Mouse (Mus musculus): Measurements from ENCODE around the gene Alx3. TPM values are rescaled to one million over a fixed set of nuclear protein-coding genes. Genes with fewer than 3 reads are reported as not detected.
A peak's percentile ranks its signal among the peaks of the same experiment; 100 is the strongest.

The Alx3 gene
- polyA plus RNA-seq, 1 experiment from 2014 or later: not detected

DNA sequence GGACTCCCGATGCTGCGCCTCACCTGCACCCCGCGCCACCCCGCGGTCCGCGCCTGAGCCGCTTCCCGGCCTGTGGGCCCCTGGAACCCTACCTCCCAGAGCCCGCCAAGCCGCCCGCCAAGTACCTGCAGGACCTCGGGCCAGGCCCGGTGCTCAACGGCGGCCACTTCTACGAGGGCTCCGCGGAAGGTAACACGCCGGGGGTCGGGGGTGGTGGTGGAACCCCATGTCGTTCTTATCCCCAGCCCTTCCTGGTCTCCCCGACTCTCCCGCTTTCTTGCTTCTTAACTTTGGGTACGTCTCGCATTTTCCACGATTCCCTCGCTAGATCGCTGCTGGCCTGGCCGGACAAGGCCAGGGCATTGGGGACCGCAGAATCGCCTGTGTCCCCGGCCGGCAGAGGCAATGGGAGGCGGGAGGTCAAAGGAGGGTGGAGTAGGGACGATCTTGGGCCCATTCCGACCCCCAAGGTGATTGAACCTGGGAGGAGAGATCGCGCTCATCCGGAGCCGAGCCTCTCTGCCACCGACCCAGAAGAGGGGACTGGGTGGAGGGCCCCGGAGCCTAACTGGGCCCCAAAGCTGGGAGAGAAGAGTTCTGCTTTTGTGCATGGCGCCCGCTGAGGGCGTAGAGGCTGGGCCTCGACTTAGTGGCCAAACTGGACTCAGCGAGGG lies 570 bp downstream of the Alx3 start:
- DNase-seq (ENCODE audit: low spot score): no peak
- H3K9me3 ChIP-seq (ENCODE audit: low read length): no peaks in the 10 kb centered on the region
- H3K4me1 ChIP-seq (ENCODE audit: insufficient read depth, low read depth, low read length): peaks cover 3% of the 10 kb centered on the region; the same call in 1 of the 2 replicates
- WGBS: under 1% methylated on average over 40 of the region's 50 CpGs
- no peak overlapping the region for H3K27ac ChIP-seq (ENCODE audit: low read length)
- H3K4me2 ChIP-seq (replicated peaks; ENCODE audit: low read depth, low read length): peak overlapping the region; percentile 46
- peaks cover 79% of the 10 kb centered on the region for H3K27me3 ChIP-seq (replicated peaks; ENCODE audit: insufficient read depth, low read length)
- peak overlapping the region; percentile 28 for H3K4me3 ChIP-seq (ENCODE audit: low read depth, low read length)
- H3K9ac ChIP-seq (replicated peaks; ENCODE audit: low read depth): no peak overlapping the region
- TF ChIP-seq EP300 (IDR thresholded peaks at IDR 0.05): no peak
- TF ChIP-seq CTCF (IDR thresholded peaks at IDR 0.05): no peak
- no peaks in the 10 kb centered on the region for H3K36me3 ChIP-seq (ENCODE audit: insufficient read depth, low read length)
- ATAC-seq: no peak

DNA sequence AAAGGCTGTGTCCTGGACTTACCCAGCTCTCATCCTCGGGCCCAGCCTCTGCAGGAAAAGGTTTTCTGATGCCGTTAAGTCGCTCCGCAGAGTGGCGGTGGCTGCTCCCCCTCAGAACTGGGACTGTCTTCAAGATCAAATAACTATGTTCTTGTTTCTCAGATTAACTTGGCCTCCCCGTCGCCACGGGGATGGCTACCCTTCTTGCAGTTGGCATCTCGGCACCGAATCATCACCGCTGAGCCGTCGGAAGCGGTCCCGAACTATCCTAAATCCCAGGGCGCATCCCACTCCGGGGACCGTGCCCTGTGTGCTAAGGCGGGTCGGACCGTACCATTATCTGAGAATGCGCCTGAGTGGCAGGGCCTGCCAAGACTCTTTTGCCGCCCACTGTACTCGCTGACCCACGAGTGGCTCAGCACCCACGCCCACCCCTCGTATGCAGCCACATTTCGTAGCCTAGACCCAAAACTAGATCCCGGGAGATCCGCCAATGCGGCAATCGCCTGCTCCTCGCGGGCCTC lies 1.2 kb downstream of the Alx3 start:
- no peak for ATAC-seq

DNA sequence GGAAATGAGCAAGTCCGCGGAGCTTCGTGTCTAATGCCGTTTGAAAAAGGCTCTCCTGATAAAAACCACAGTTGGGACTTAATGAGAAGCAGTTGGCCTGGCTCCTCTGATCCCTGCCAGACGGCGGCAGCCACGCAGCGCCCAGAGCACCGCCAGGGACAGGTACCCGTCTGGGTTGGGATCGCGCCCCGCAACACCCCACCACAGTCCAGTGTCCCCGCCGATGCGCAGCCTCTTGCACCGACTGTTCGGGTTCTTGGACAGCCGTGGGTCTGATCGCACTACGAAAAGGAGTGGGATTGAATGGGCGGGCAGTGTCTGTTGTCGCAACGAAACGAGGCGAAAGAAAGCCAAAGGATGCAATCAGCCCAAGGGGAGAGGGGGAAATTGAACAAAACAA lies 1.7 kb downstream of the Alx3 start:
- Histone ChIP-seq H3K4me1 (ENCODE audit: insufficient read depth, low read depth, low read length) (peaks cover 3% of the 10 kb centered on the region; the same call in 1 of the 2 replicates), H3K4me2 (replicated peaks; ENCODE audit: low read depth, low read length) (no peak overlapping the region), H3K9me3 (ENCODE audit: low read length) (no peaks in the 10 kb centered on the region), H3K36me3 (ENCODE audit: insufficient read depth, low read length) (no peaks in the 10 kb centered on the region), H3K27ac (ENCODE audit: low read length) (no peak overlapping the region), H3K4me3 (ENCODE audit: low read depth, low read length) (no peak overlapping the region; the same call in 1 of the 2 replicates), H3K27me3 (replicated peaks; ENCODE audit: insufficient read depth, low read length) (peaks cover 82% of the 10 kb centered on the region), H3K9ac (replicated peaks; ENCODE audit: low read depth) (no peak overlapping the region)
- TF ChIP-seq EP300 (IDR thresholded peaks at IDR 0.05) (no peak), CTCF (IDR thresholded peaks at IDR 0.05) (no peak)
- DNase-seq (ENCODE audit: low spot score): no peak
- ATAC-seq: no peak
- 1% methylated on average over 26 of the region's 26 CpGs for WGBS

More for the DNA sequence above, 1.2 kb downstream of the Alx3 start:
- Histone ChIP-seq H3K9me3 (ENCODE audit: low read length) (no peaks in the 10 kb centered on the region), H3K4me1 (ENCODE audit: insufficient read depth, low read depth, low read length) (peaks cover 3% of the 10 kb centered on the region; the same call in 1 of the 2 replicates), H3K27me3 (replicated peaks; ENCODE audit: insufficient read depth, low read length) (peaks cover 82% of the 10 kb centered on the region), H3K36me3 (ENCODE audit: insufficient read depth, low read length) (no peaks in the 10 kb centered on the region), H3K4me2 (replicated peaks; ENCODE audit: low read depth, low read length) (peak overlapping the region; percentile 46; the same call in 1 of the 2 replicates), H3K9ac (replicated peaks; ENCODE audit: low read depth) (no peak overlapping the region), H3K27ac (ENCODE audit: low read length) (no peak overlapping the region), H3K4me3 (ENCODE audit: low read depth, low read length) (peak overlapping the region; percentile 28; the same call in 1 of the 2 replicates)
- no peak for TF ChIP-seq CTCF (IDR thresholded peaks at IDR 0.05)
- DNase-seq (ENCODE audit: low spot score): no peak
- under 1% methylated on average over 34 of the region's 34 CpGs for WGBS

DNA sequence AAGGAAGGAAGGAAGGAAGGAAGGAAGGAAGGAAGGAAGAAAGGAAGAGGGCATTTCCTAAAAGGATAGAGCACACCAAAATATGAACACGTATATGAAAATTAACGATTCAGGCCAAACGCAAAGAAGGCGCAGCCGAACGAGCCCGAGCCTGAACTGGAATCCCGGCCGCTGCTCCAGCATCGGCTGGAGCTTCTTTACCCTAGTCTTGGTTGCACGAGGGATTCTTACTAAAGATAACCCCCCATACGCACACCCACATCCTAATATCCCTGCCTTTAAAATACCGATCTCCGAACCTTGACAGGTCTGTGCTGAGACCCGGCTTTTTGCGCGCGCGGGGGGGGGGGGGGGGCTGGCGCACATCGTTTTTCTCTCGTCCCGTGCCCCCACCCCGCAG lies 2.3 kb downstream of the Alx3 start:
- Histone ChIP-seq H3K27me3 (replicated peaks; ENCODE audit: insufficient read depth, low read length) (peaks cover 78% of the 10 kb centered on the region), H3K4me1 (ENCODE audit: insufficient read depth, low read depth, low read length) (peaks cover 3% of the 10 kb centered on the region; the same call in 1 of the 2 replicates), H3K36me3 (ENCODE audit: insufficient read depth, low read length) (no peaks in the 10 kb centered on the region), H3K9ac (replicated peaks; ENCODE audit: low read depth) (no peak overlapping the region), H3K4me3 (ENCODE audit: low read depth, low read length) (no peak overlapping the region), H3K9me3 (ENCODE audit: low read length) (no peaks in the 10 kb centered on the region), H3K27ac (ENCODE audit: low read length) (no peak overlapping the region), H3K4me2 (replicated peaks; ENCODE audit: low read depth, low read length) (no peak overlapping the region)
- TF ChIP-seq EP300 (IDR thresholded peaks at IDR 0.05) (no peak), CTCF (IDR thresholded peaks at IDR 0.05) (no peak)
- 4% methylated on average over 21 of the region's 24 CpGs for WGBS
- no peak for ATAC-seq
- DNase-seq (ENCODE audit: low spot score): no peak

DNA sequence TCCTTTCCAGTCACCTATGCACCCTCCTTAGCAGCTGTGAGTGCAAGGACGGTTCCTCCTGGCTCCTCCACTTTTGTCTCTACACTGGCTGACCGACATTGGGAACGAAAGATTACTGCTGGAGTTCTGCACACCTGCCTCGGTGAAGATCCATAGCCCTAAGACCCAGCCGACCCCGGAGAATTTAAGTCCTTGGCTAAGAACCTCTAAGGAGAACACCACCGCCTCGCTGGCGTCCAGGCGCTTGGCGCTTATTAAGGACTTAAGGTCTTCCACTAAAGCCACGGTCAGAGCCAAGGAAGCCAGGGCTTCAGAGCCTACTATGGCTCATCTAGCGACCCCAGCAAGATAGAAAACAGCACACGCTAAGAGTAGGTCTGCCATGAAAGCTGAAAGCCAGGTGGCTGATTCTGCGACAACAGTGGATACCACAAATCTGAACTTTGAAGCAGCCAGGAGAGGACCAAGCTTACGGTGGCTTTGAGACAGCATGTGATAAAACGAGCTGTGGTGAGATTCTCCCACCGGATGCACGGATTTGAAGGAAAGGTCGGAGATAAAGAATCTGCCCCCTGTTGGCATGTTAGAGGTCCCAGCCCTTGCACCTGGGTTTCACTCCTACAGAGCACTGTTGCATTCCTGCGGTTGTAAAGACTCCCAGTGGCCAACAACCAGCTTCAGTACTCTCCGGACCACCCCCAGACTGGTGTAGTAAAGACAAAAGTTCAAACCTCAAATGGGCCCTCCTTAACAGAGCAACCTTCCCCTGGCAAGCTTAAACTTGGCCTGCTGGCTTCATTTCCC lies 3.0 kb downstream of the Alx3 start:
- DNase-seq (ENCODE audit: low spot score) (no peak), ATAC-seq (no peak)
- H3K36me3 ChIP-seq (ENCODE audit: insufficient read depth, low read length): no peaks in the 10 kb centered on the region
- H3K9ac ChIP-seq (replicated peaks; ENCODE audit: low read depth): no peak overlapping the region
- H3K27ac ChIP-seq (ENCODE audit: low read length): no peak overlapping the region
- H3K4me3 ChIP-seq (ENCODE audit: low read depth, low read length): no peak overlapping the region
- peaks cover 3% of the 10 kb centered on the region; the same call in 1 of the 2 replicates for H3K4me1 ChIP-seq (ENCODE audit: insufficient read depth, low read depth, low read length)
- 8% methylated on average over 22 of the region's 22 CpGs for WGBS
- H3K27me3 ChIP-seq (replicated peaks; ENCODE audit: insufficient read depth, low read length): peaks cover 75% of the 10 kb centered on the region
- no peak for TF ChIP-seq EP300 (IDR thresholded peaks at IDR 0.05)
- TF ChIP-seq CTCF (IDR thresholded peaks at IDR 0.05): no peak
- H3K9me3 ChIP-seq (ENCODE audit: low read length): no peaks in the 10 kb centered on the region
- no peak overlapping the region for H3K4me2 ChIP-seq (replicated peaks; ENCODE audit: low read depth, low read length)

DNA sequence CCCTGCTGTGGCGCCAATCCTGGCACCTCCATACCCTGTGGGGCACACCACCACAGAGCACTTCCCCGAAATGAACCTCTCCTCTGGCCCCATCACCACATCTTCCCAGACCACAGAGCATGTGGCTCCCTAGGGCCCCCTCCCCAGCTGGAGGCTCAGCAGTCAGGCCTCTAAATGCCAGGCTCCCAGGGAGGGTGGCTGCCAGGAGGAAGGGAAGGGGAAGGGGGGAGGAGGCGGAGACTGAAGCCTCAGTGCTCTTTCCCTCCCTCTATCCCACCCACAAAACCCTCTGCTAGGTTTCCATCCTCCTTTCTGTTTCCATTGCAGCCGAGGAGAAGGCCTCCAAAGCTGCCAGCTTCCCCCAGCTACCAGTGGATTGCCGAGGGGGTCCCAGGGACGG lies 5.3 kb downstream of the Alx3 start:
- Histone ChIP-seq H3K36me3 (ENCODE audit: insufficient read depth, low read length) (no peaks in the 10 kb centered on the region), H3K4me3 (ENCODE audit: low read depth, low read length) (no peak overlapping the region), H3K27me3 (replicated peaks; ENCODE audit: insufficient read depth, low read length) (peaks cover 52% of the 10 kb centered on the region), H3K4me1 (ENCODE audit: insufficient read depth, low read depth, low read length) (no peaks in the 10 kb centered on the region; the same call in 1 of the 2 replicates), H3K27ac (ENCODE audit: low read length) (no peak overlapping the region), H3K9me3 (ENCODE audit: low read length) (no peaks in the 10 kb centered on the region), H3K4me2 (replicated peaks; ENCODE audit: low read depth, low read length) (no peak overlapping the region), H3K9ac (replicated peaks; ENCODE audit: low read depth) (no peak overlapping the region)
- TF ChIP-seq EP300 (IDR thresholded peaks at IDR 0.05) (no peak), CTCF (IDR thresholded peaks at IDR 0.05) (no peak)
- WGBS: 56% methylated on average over 5 of the region's 6 CpGs
- no peak for ATAC-seq
- no peak for DNase-seq (ENCODE audit: low spot score)

Measured in lung, postnatal 0 days (tissue).